Mouse (Mus musculus) mesoderm, embryonic 11.5 days (tissue): ENCODE data around the gene Pwwp2b.

ENCODE experiments used
- DNase-seq: peaks from one replicate; pipeline ENCODE4 v3.0.0-alpha.2; 2012; ENCODE audit warnings: low read depth, low spot score

Gene Pwwp2b

DNA sequence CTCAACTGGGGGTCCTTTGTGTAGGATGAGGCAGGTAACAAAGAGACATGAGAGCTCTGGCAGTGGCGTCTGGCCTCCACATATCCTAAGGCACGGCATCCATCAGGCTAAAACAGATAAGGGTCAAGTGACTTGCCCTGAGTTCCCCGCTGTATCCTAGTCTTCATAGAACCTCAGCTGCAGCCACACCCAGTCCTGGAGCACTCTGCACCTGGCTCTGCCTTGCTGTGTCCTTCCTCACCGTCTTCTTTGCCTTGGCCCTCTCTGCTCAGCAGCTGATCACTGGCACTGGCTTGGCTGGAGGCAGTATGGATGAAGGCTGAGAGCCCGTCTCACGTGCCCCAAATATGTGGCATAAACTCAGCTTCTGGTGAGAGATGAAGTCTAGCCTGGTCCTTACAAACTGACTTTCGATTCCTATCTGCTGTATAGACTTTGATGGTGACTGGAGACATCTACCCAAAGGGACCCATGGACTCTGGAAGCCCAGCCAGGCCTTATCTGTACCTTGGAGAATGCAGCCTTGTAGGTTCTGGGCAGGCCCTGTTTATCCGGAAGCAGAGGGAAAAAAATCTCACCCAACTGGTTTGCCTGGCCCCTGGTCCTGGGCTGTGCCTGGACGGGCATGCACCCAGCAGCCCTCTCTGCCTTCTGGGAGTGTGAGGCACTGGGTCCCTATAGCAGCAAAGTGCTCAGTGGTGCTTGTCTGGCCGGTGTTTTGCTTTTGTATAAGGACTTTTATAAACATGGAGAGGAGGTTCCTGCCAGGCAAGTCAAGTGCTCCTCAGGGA, 9.7 kb downstream of the Pwwp2b start:
- DNase-seq, result no peak

DNA sequence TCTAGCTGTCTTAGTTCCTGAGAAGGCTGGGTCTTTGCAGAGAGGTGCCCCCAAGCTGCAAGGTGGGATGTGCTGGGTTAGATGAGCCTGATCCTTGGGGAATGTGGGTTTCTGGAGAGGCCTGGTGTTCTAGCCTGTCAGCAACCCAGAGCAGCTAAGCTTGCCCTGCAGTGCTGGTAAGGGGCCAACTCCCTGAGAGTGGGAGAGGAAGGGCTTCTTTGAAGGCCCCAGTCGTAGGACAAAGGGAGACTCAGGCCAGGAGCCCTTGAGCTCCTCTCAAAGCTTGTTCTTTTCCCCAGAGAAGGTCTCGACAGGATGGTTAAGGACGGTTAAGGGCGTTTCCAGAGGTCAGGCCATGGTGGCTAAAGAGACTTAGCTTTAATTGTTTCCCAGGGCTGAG, 16.1 kb downstream of the Pwwp2b start:
- no peak for DNase-seq

DNA sequence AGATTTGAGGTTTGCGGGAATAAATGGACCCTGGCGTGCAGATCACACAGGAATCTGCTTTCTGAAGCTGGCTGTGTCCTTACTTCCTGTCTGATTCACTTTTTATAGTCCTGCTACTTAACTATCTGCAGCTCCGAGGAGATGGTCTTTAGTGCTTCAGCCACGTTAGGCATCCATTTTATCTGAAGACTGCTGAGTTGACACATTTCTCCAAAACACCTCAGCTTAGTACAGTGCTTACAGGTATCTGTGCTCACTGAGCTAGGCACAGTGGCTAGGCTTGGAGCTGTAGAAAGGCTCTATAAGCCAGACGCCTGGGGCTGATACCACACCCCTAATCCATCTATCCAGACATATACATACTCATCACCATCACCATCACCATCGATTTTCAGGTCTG, 17.4 kb downstream of the Pwwp2b start:
- no peak for DNase-seq

- DNase-seq, result no peak
Measured at GRCm38 (mm10) chr7:139266431-139266830, 18.1 kb downstream of the Pwwp2b start.

DNA sequence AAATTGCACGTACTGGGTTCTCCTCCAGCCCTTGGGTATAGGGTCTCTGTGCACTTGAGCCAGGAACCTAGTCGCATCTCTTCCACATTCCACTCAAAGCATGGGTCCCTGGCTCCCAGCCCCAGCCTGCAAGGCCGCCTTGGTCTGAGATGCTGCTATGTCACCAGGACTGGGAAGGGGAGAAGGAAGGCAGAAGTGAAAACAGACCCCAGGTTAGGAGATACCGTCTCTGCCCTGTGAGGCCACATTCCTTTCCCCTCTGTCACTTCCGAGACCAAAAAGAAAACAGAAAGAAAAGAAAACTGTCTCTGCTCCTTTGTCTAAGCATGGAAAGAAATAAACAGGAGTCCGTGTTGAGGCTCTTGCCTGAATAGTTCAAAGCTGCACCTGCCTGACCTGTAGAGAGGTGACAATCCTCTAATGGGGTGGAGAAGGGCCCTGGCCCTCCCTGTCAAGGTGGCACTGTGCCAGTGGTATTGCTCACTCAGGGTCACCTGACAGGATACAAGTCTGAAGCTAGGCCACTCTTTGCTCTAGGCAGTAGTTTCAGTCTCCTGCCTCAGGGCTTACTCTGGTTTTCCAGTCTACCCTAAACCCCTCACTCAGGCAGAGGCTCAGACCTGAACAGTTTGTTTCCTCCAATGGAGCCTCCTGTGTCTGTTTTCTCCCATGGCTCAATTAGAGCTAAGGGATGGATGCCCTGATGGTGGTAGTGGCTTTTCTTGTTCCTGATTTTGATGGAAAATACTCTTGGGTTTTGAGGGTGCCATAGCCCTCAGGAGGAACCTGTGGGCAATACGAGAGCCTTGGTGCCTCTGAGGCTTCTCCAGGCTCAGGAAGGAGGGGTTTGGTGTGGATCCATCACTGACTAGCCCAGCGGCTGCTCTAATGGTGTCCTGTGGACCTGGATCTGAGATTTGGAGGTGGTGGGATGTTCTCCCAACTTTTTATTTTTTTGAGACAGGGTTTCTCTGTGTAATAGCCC, 18.9 kb downstream of the Pwwp2b start:
- DNase-seq, result no peak

DNA sequence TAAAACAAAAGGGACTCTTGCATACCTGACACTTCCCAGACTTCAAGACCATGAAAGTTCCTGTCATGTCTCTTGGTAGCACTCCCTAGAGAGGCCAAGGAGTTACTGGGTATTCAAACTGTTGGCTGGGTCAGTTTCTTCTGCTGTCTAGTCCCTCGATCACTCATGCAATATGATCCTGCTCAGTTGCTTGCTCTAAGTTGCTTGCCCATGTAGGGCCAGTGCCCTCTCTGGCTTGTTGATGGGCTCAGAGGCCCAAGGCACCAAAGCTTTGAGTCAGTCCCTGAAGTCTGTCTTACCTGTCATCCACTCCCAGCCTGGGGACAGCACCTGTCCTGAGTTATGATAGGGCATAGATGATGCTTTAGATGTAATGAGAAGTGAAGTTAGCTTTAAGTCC, 22.5 kb downstream of the Pwwp2b start:
- no peak for DNase-seq

- DNase-seq, result no peak
Measured at GRCm38 (mm10) chr7:139271871-139272270, 23.6 kb downstream of the Pwwp2b start.

DNA sequence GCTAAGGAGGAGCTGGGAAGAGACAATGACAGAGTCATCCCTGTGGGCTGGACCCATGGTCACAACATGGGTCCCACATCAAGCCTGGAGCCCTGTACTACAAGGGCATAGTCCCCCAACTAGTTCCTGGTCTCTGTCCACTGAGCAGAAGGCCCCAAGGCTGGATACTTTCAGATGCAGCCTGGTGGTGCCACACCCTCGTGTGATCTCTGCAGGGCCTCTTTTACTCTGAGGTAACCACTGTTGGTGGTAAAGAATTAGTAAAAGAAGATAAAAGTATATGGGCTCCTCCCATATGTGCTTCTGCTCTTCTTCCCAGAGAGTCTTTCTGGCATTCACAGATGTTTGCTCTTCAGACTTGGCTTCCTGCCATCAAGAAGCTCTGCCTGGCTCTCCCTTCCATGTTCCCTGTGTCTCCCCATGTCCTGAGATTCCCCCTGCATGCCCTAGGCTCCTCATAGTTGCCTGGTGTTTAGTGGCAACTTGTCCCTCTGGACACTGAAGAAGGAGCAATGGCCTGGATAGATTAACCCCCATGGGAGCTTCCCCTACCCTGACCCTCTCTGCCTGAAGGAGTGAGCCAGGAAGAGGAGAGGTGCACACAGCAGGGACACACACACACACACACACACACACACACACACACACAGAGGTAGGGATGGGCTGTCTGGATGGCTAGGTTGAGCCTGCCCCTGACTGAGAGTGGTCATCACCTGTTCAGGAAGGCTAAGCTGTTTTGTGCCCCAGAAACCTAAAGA, 24.5 kb downstream of the Pwwp2b start:
- no peak for DNase-seq

GRCm38 (mm10) chr7:139273397-139273719, 25.1 kb downstream of the Pwwp2b start:
- no peak for DNase-seq

- DNase-seq, result no peak
Measured at GRCm38 (mm10) chr7:139275586-139275985, 27.3 kb downstream of the Pwwp2b start.

DNA sequence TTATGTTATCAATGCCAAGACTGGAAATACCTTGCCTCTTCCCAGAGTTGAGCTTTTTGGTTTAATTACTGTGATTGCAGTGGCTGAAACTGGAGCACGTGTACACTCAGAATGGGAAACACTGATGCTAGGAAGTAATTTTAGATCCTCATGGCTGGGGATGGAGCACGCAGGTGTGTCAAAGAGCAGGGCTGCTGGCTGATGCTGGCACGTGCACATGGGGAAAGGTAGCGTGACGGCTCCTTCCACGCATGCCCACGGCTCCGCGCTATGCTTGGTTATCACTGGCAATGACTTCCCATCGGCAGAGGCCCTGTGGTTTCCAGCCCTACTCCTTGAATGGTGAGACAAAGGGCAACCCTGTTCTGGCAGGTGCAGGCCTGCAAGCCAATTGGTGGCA, 27.9 kb downstream of the Pwwp2b start:
- DNase-seq, result no peak

DNA sequence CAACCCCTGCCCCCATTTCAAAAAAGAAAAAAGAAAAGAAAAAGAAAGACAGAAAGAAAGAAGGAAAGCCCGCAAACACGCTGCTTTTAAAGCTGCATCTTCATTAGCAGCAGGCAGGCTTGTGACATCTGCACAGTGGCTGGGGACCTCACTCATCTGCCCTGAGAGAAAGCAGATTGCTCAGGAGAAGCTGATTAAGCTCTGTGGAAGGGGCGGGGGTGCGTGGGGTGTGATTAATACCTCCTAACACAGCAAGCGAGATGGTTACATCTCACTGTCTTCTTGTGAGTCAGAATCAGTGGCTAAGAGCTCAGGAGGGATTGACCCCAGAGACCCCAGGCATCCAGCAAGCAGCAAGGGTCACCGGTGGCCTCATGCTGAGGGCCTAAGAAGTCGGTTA, 29.3 kb downstream of the Pwwp2b start:
- DNase-seq, result no peak

GRCm38 (mm10) chr7:139279571-139279970, 31.3 kb downstream of the Pwwp2b start:
- DNase-seq, result no peak

DNA sequence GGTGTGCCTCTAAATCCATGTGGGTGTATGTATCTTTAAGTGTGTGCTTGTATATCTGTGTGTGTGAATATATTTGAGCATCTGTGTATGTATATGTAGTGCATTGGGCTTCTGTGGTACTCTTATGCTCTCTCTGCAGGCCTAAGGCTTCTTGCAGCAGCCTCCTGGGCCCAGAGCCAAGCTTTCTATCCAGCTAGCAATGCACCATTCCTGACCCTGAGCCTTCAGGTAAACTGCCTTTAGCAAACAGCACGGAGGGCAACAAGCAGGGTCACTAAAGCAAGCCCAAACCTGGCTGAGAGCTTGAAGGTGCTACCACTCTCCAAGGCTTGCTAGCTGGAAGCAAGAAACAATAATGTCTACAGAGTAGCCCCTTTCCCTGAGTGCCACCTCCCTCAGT, 31.8 kb downstream of the Pwwp2b start:
- DNase-seq, result no peak

- DNase-seq, result no peak
Measured at GRCm38 (mm10) chr7:139281195-139281594, 32.9 kb downstream of the Pwwp2b start.

GRCm38 (mm10) chr7:139282037-139282436, 33.8 kb downstream of the Pwwp2b start:
- DNase-seq, result no peak

DNA sequence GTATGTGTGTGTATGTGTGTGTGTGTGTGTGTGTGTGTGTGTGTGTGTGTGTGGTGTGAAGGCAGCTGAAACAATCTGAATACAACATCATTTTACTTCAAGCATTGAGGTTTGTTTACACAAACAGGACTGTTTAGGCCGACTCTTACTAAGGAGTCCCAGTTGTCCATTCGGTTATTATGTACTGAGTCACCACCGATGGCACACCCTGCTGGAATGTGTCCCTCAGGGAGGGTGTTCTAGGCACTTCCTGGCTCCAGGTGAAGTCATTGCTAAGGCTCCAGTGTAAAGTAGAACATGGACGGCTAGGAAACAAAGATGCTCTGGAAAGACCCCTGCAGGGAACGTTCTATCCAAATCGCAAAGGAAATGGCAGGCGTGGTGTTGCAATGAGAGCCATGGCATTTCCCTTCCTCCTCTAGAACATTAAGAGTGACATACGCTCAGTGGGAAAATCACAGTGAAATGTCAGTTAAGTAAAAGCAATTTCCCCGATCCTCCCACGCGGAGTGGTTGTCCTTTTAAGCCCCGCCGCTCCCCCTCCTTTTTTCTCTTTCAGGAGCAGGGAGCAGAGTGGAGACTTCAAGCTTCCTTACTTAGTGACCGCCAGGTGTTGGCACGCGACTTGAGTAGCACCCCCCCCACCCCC, 37.1 kb downstream of the Pwwp2b start:
- no peak for DNase-seq

DNA sequence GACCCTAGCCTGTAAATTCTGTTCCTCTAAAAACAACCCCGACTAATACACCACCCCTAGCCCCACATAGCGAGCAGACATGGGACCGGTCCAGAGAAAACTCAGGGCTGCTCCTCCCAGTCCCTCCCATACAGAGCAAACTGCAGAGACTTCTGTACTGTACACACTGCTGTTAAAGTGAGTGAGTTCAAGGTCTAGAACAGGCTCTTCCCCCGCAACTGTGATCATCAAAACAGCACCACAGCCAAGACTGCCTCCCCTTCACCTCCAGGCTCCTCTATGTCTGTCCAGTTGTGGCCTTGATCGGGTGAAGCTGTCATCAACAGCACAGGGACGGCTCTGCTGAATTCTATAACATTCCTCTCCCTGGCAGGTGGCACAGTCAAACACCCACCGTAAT, 40.3 kb downstream of the Pwwp2b start:
- DNase-seq, result no peak

GRCm38 (mm10) chr7:139293350-139293749, 45.1 kb downstream of the Pwwp2b start:
- DNase-seq, result no peak

GRCm38 (mm10) chr7:139294076-139294475, 45.8 kb downstream of the Pwwp2b start:
- no peak for DNase-seq

DNA sequence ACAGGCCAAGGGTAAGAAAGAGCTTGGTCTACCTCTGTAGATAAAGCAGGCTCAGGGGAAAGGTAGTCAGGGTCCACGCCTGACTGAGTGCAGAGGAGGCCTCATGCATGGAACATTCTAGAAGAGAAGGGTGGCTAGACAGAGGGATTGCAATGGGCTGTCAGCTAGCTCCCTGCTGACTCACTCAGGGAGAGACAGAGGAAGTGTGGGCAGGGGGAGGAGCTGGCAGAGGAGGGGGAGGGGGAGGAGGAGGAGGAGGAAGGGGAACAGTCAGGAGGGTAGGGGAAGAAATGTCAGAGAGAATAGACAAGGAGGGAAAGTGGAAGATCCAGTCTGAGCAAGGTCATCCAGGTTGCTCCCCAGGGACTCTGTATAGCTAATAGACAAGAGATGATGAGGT, 47.4 kb downstream of the Pwwp2b start:
- no peak for DNase-seq
